Mouse (Mus musculus) cortical plate, adult 2 months (tissue): ENCODE data around the gene Eng.

Experiments
- CTCF ChIP-seq: fragments of 200-500 bp; IDR thresholded peaks from 2 replicates; pipeline ENCODE4 v1.5.1; 2011; ENCODE audit warnings: mild to moderate bottlenecking, control low read depth, low read length; ENCODE audit not compliant: insufficient read depth; ENCODE audit errors: extremely low read depth
- POLR2A ChIP-seq: fragments of 200-500 bp; IDR thresholded peaks from 2 replicates; pipeline ENCODE4 v1.6.1; 2011; ENCODE audit warnings: mild to moderate bottlenecking, low read length, control low read depth; ENCODE audit not compliant: insufficient read depth; ENCODE audit errors: extremely low read depth

- no peak for TF ChIP-seq CTCF
- TF ChIP-seq POLR2A, result no peak
Observed at GRCm38 (mm10) chr2:32729547-32729946, 83.2 kb downstream of the Eng start.
